Mouse (Mus musculus) heart, postnatal 0 days (tissue): ENCODE measurements around the gene Gfpt2.

ENCODE experiments used
- CTCF ChIP-seq: IDR thresholded peaks from 2 replicates; pipeline ENCODE4 v1.5.1; 2016; ENCODE audit warnings: antibody characterized with exemption, control low read depth, low read depth
- EP300 ChIP-seq: IDR thresholded peaks from 2 replicates; pipeline ENCODE4 v1.6.1; 2016; ENCODE audit warnings: antibody characterized with exemption, low read depth

GRCm38 (mm10) chr11:49876948-49877817 is 83.2 kb downstream of the Gfpt2 start:
- TF ChIP-seq CTCF (no peak), EP300 (no peak)
